Mouse (Mus musculus): ENCODE measurements around the gene Mtf1.

Mtf1 gene

GRCm38 (mm10) chr4:124782395-124782794 is 19.5 kb upstream of the Mtf1 start:
- CTCF ChIA-PET = interaction anchor here in 1 of 4 experiments (1.6 kb wide), 1 partner anchor 19 kb away, joined by 3 read pairs; the partner anchor contains the start of gene Mtf1
- POLR2A ChIA-PET = interaction anchor here in 1 of 4 experiments (2.0 kb wide), 1 partner anchor 14 kb away, joined by 5 read pairs; no protein-coding TSS in a partner anchor

GRCm38 (mm10) chr4:124783937-124784336 is 18.0 kb upstream of the Mtf1 start:
- POLR2A ChIA-PET = interaction anchor here in 2 of 4 experiments (0.6 to 1.7 kb wide), 4 partner anchors 9 to 56 kb away, joined by 3 to 6 read pairs (median 4); partner anchors contain the start of gene Mtf1 (in 1 of the 2)
- CTCF ChIA-PET = interaction anchor here in 1 of 4 experiments (0.6 kb wide), 1 partner anchor 306 kb away, joined by 3 read pairs; no protein-coding TSS in a partner anchor

GRCm38 (mm10) chr4:124790013-124790412 is 11.9 kb upstream of the Mtf1 start:
- CTCF ChIA-PET = interaction anchor here in 2 of 4 experiments (0.6 to 2.4 kb wide), 3 partner anchors 12 to 424 kb away, joined by 3 to 6 read pairs (median 5); partner anchors contain the start of gene Mtf1 (in 2 of the 2)
- POLR2A ChIA-PET = interaction anchor here in 1 of 4 experiments (1.0 to 1.7 kb wide), 3 partner anchors 12 to 105 kb away, joined by 3 to 4 read pairs (median 3); partner anchors contain the start of gene Mtf1

- POLR2A ChIA-PET = interaction anchor here in 2 of 4 experiments (0.6 to 1.8 kb wide), 4 partner anchors 10 to 77 kb away, joined by 3 to 5 read pairs (median 3); partner anchors contain the start of gene Sf3a3 (in 1 of the 2)
- CTCF ChIA-PET = interaction anchor here in 1 of 4 experiments (0.5 kb wide), 1 partner anchor 19 kb away, joined by 3 read pairs; no protein-coding TSS in a partner anchor
Measured at GRCm38 (mm10) chr4:124792114-124792513, 9.8 kb upstream of the Mtf1 start.

DNA sequence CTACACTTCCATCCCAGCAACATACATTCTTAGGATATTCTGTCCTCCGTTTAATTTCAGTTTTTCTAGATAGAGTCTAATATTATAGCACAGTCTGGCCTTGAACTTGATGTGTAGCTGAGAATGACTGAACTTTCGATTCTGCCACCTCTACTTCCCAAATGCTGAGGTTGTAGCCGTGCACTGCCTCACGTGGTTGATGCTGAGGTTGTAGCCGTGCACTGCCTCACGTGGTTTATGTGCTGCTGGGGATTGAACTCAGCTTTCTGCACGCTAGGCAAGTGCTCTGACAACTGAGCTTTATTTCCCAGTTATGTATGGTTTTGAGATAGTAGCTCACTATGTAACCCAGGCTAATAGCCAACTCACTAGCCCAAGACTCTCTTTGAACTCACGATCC is 5.8 kb upstream of the Mtf1 start:
- CTCF ChIA-PET = interaction anchor here in 2 of 4 experiments (0.7 to 2.0 kb wide), 9 partner anchors 29 to 846 kb away, joined by 3 to 11 read pairs (median 4); partner anchors contain the start of genes 9930104L06Rik (in 1 of the 2) and Meaf6 (in 1 of the 2)
- POLR2A ChIA-PET = interaction anchor here in 3 of 4 experiments (0.6 to 2.2 kb wide), 29 partner anchors 10 to 105 kb away, joined by 3 to 11 read pairs (median 4); partner anchors contain the start of genes 1110065P20Rik (in 1 of the 3), Epha10 (in 1 of the 3), Fhl3 (in 1 of the 3) and Sf3a3 (in 1 of the 3)

- ChIA-PET POLR2A (interaction anchor here in 3 of 4 experiments (0.6 to 2.2 kb wide), 21 partner anchors 16 to 106 kb away, joined by 3 to 9 read pairs (median 4); partner anchors contain the start of genes Sf3a3 (in 1 of the 3) and Utp11 (in 1 of the 3)), CTCF (interaction anchor here in 1 of 4 experiments (0.7 to 2.0 kb wide), 6 partner anchors 46 to 842 kb away, joined by 3 to 11 read pairs (median 6); partner anchors contain the start of gene Meaf6)
Measured at GRCm38 (mm10) chr4:124796913-124797312, 5.0 kb upstream of the Mtf1 start.

DNA sequence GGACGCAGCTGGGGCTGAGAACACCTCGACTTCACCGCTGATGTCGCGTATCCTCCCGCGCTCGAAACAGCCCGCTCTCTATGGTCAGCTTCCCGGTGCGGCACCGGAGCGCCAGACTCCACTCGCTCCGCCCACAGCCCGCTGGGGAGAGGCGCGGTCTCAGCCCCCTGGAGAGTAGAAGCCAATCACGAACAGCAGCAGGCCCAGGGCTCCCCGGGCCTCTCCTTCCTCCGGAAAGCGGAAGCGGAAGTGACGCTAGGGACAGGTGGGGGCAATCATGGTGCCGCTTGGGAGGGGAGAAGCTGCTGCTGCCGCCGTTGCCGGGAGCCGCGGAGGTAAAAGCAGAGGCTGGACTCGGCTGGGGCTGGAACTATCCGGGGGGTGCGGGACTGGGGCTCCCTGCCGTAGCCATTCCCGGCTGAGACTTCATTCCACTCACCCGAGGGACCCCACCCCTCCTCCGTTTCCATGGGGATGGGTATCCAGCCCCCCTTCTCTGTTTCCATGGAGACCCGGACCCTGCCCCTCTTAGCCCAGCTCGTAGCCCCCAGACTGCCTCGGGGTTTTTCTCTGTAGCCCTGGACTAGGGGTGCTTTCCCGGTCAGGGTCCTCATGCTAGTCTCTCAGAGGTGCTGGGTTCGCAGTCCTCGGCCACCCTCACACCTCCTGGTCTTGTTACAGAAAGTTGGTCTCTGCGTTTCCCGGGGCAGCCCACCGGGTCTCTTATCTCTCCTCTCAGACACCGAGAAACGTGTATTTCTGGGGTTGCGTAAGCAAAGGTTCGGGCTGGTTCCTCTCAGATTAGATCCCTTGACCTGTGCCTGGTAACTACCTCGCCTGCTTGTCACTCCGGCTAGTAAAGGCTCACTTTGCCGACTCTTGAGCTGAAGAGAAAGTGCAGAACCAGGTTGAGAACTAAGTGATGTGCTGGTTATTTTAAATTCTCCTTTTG is 681 bp downstream of the Mtf1 start:
- ChIA-PET POLR2A (interaction anchor here in 3 of 4 experiments (0.6 to 4.1 kb wide), 62 partner anchors 9 to 885 kb away, joined by 3 to 32 read pairs (median 5); partner anchors contain the start of genes 1110065P20Rik (in 2 of the 3), Utp11 (in 2 of the 3), Epha10 (in 1 of the 3) and Fhl3 (in 1 of the 3)), CTCF (interaction anchor here (0.5 to 2.1 kb wide), 59 partner anchors 9 to 915 kb away, joined by 3 to 24 read pairs (median 4); partner anchors contain the start of genes Sf3a3 (in 2 of the 4), 1110065P20Rik (in 1 of the 4), Fhl3 (in 1 of the 4) and Maneal (in 1 of the 4))

- ChIA-PET CTCF (interaction anchor here in 1 of 4 experiments (1.4 to 2.1 kb wide), 3 partner anchors 9 to 140 kb away, joined by 4 to 9 read pairs (median 8); no protein-coding TSS in a partner anchor), POLR2A (interaction anchor here in 3 of 4 experiments (0.8 to 4.1 kb wide), 16 partner anchors 9 to 110 kb away, joined by 3 to 32 read pairs (median 8); partner anchors contain the start of genes Utp11 (in 2 of the 3), 1110065P20Rik (in 1 of the 3) and Yrdc (in 1 of the 3))
Measured at GRCm38 (mm10) chr4:124803406-124803805, 1.5 kb downstream of the Mtf1 start.

GRCm38 (mm10) chr4:124808511-124808910 is 6.6 kb downstream of the Mtf1 start:
- CTCF ChIA-PET = interaction anchor here in 2 of 4 experiments (0.6 to 1.9 kb wide), 2 partner anchors 39 to 1776 kb away, joined by 3 to 6 read pairs; no protein-coding TSS in a partner anchor
- POLR2A ChIA-PET = interaction anchor here in 3 of 4 experiments (0.5 to 1.6 kb wide), 6 partner anchors 13 to 62 kb away, joined by 3 to 5 read pairs (median 3); no protein-coding TSS in a partner anchor

DNA sequence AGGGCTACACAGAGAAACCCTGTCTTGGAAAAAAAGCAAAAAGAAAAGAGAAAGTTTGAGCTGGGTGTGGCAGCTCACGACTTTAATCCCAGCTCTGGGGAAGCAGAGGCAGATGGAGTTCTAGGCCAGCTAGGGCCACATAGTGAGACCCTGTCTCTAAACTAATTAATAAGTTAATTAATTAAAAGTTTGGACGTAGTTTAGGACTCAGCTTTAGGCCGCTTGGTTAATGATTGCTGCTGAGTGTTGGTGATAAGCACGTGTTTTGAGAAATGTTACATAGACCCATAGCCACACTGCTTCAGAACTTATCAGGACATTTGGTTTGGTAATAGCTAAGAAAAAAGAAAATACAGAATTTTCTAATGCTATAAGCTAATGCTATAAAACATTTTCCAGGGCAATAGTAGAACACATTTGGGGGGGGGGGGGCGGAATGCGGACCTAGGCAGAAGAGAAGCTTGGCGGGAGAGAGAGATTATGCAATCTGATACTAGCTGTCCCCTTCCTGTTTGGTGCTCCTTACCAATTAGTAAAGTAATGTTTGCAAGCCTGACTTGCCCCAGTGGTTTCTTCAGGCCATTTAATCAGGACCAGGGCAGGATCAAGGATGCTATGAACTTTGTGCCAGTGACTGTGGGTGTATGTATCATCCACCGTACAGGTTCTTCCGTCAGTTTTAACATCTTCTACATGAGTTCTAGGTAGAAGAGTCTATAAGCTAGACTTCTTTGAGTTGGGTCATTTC is 7.4 kb downstream of the Mtf1 start:
- CTCF ChIA-PET = interaction anchor here (0.6 to 1.9 kb wide), 11 partner anchors 9 to 1775 kb away, joined by 3 to 8 read pairs (median 3); no protein-coding TSS in a partner anchor
- POLR2A ChIA-PET = interaction anchor here in 3 of 4 experiments (0.5 to 1.8 kb wide), 11 partner anchors 10 to 109 kb away, joined by 3 to 7 read pairs (median 3); partner anchors contain the start of gene Fhl3 (in 1 of the 3)

DNA sequence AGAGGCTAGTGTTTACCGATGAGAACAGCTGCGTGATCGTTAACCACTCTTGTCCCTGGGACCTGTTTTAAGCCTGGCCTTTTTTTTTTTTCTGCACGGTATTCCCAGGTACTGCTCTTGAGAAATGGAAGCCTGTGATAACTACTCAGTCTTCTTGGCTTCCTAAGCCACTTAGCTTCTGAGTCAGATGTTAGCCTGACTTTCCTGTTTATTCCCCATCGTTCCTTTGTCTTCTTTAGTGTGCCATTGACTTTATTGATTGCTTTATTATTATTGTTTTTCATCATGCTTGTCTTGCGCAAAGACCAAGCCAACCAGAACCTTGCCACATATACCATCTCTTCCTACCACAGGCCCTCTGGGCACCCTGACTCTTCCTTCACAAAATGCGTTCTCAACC is 8.2 kb downstream of the Mtf1 start:
- ChIA-PET POLR2A (interaction anchor here in 2 of 4 experiments (0.8 to 3.6 kb wide), 7 partner anchors 7 to 110 kb away, joined by 3 to 22 read pairs (median 4); partner anchors contain the start of genes Fhl3 (in 1 of the 2) and Mtf1 (in 1 of the 2)), CTCF (interaction anchor here (0.6 to 1.9 kb wide), 9 partner anchors 10 to 1407 kb away, joined by 3 to 8 read pairs (median 3); no protein-coding TSS in a partner anchor)

GRCm38 (mm10) chr4:124811347-124811975 is 9.6 kb downstream of the Mtf1 start:
- ChIA-PET POLR2A (interaction anchor here in 2 of 4 experiments (1.4 to 3.6 kb wide), 3 partner anchors 9 to 20 kb away, joined by 4 to 22 read pairs (median 6); partner anchors contain the start of gene Mtf1 (in 2 of the 2)), CTCF (interaction anchor here in 3 of 4 experiments (0.6 to 2.8 kb wide), 5 partner anchors 9 to 116 kb away, joined by 3 to 9 read pairs (median 4); partner anchors contain the start of gene Mtf1 (in 1 of the 3))

GRCm38 (mm10) chr4:124815901-124816300 is 14.0 kb downstream of the Mtf1 start:
- CTCF ChIA-PET = interaction anchor here in 2 of 4 experiments (1.3 to 1.8 kb wide), 3 partner anchors 14 to 32 kb away, joined by 3 to 13 read pairs (median 4); partner anchors contain the start of gene Mtf1 (in 1 of the 2)
- POLR2A ChIA-PET = interaction anchor here in 2 of 4 experiments (0.5 to 1.5 kb wide), 3 partner anchors 11 to 283 kb away, joined by 3 to 4 read pairs (median 3); no protein-coding TSS in a partner anchor

DNA sequence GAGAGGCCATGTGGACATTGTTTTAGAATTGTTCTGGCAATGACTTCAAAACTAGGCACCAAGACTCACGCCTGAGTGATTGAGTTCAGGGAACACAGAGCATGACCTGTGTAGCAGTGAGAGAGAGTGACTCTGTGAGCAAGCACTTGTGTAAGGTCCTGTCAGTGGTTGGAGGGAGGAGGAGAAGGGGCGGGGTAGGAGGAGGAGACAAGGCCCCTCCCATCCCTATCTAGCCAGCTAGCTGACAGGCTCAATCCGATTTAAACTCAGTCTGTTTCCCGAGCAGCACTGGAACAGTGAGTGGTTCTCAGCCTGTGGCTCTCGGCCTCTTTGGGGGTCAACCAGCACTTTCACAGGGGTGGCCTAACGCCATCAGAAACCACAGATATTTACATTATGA is 15.9 kb downstream of the Mtf1 start:
- ChIA-PET POLR2A (interaction anchor here in 2 of 4 experiments (0.7 to 1.6 kb wide), 7 partner anchors 13 to 831 kb away, joined by 3 to 11 read pairs (median 5); partner anchors contain the start of gene Mtf1 (in 1 of the 2)), CTCF (interaction anchor here in 3 of 4 experiments (0.6 to 1.6 kb wide), 4 partner anchors 16 to 333 kb away, joined by 3 to 4 read pairs (median 3); partner anchors contain the start of genes Mtf1 (in 1 of the 3) and Yrdc (in 1 of the 3))

- POLR2A ChIA-PET = interaction anchor here in 2 of 4 experiments (0.7 to 1.4 kb wide), 7 partner anchors 11 to 118 kb away, joined by 3 to 10 read pairs (median 3); partner anchors contain the start of genes 9930104L06Rik (in 1 of the 2) and Mtf1 (in 1 of the 2)
- CTCF ChIA-PET = interaction anchor here in 2 of 4 experiments (0.7 to 1.6 kb wide), 3 partner anchors 17 to 155 kb away, joined by 3 to 4 read pairs (median 3); partner anchors contain the start of gene Mtf1 (in 1 of the 2)
Measured at GRCm38 (mm10) chr4:124818832-124819231, 16.9 kb downstream of the Mtf1 start.
